Mouse (Mus musculus): ENCODE measurements around the gene Slc35f5.

Gene Slc35f5

DNA sequence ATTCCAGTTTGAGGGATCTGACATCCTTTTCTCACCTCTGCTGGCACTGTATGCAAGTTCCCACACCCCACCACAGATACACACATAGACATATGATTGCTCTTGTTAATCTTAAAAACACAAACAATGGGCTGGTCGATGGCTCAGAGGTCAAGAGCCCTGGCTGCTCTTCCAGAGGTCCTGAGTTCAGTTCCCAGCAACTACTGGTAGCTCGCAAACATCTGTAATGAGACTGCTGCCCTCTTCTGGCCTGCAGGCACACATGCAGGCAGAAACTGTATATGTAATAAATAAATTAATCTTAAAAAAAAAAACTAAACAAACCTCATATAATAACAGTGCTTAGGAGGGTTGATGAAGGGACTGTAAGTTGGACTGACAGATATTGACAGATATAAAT lies 13.8 kb downstream of the Slc35f5 start:
- no peak for DNase-seq (ENCODE audit: low spot score in 2 of 2)

DNA sequence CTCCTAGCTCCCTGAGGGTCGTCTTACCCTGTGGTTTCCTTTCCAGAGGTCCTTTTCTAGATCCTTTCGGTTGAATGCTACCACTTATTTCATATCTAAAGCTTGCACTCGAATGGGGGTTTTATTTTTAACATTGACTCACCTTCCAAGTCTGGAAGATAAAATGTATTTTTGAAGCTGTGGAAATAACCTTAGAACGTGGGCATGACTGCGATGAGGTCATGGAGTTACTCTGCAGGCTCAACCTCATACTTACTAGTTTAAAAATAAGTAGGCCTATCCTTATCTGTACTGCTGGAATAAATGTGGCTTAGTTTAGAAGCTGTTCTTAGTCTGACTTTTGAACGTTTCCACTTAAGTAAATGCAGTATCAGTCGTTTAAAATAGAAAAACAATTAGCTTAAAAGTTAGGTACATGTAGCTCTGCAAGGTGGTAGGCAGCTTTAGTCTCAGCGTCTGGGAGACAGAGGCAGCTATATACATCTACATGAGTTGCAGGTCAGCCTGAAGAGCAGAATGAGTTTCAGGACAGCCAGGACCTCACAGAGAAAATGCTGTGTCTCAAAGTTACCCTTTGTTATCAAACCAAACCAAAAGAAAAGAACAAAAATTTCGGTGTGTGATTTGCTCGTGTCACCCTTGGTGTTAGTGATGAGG lies 15.2 kb downstream of the Slc35f5 start:
- DNase-seq (ENCODE audit: low spot score in 2 of 2) = no peak

DNA sequence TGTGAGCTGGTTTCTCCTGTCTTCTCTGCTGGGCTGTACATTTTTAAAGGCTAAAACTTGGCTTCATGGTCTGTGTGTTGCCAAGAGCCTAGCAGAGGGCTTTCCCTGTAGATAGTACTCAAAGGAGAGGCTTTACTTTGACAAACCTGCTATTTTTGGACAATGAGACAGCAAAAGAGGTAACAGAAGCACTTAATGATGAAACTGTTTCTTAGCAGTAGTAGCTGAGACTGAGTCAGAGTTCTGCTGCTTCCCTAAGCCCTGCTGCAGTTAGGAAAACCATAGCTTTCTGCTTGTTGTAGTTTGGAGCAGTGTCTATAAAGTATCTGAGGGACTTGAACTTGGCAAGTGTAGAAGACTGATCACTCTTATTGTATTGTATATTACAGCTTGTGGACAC lies 16.6 kb downstream of the Slc35f5 start:
- no peak for DNase-seq (ENCODE audit: low spot score in 2 of 2)

DNA sequence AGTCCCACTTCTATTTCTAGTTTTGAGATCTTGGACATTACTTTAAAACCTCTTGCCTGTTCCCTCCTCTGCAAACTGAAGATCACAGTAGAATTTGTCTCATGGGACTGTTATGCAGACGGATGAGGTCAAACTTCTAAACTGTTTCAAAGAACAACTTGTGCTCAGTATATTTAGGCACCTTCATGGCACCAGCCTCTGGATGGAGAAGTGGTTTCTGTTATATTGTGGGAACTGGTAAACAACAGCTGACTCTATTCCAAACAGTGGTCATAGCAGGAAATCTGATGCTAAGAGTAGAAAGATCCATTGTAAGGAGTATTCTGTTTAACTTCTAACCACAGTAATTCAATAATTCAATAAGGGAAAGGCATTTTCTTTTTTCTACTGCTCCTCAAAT lies 17.7 kb downstream of the Slc35f5 start:
- DNase-seq (ENCODE audit: low spot score in 2 of 2) = no peak

DNA sequence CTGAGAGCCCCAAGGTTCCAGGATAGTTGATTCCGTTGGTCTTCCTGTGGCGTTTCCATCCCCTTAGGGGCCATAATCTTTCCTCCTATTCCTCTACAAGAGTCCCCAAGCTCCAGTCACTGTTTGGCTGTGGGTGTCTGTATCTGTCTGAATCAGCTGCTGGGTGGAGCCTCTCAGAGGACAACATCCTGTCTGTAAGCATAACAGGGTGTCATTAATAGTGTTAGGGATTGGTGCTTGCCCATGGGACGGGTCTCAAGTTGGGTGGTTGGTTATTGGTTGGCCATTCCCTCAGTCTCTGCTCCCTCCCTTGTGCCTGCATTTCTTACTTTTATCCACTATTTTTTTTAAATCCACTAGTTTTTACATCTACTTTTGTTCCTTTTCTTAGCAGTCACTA lies 20.7 kb downstream of the Slc35f5 start:
- no peak for DNase-seq (ENCODE audit: low spot score in 2 of 2)

DNA sequence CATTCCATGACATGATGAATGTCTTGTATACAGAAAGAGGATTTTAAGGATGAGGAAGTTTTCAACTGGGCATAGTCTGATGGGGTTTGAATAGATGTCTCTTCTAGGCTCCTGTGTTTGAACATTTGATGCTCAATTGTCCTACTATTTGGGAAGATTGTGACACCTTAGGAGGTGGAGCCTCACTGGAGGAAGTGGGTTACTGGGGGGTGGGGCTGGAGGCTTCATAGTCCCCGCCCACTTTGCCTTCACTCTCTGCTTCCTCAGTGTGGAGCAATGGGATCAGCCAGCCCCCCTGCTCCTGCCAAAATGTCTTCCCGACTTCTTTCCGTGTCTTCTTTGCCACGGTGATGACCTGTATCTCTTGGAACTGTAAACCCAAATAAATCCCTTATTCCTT lies 43.2 kb downstream of the Slc35f5 start:
- no peak for DNase-seq (ENCODE audit: low spot score in 2 of 2)

DNA sequence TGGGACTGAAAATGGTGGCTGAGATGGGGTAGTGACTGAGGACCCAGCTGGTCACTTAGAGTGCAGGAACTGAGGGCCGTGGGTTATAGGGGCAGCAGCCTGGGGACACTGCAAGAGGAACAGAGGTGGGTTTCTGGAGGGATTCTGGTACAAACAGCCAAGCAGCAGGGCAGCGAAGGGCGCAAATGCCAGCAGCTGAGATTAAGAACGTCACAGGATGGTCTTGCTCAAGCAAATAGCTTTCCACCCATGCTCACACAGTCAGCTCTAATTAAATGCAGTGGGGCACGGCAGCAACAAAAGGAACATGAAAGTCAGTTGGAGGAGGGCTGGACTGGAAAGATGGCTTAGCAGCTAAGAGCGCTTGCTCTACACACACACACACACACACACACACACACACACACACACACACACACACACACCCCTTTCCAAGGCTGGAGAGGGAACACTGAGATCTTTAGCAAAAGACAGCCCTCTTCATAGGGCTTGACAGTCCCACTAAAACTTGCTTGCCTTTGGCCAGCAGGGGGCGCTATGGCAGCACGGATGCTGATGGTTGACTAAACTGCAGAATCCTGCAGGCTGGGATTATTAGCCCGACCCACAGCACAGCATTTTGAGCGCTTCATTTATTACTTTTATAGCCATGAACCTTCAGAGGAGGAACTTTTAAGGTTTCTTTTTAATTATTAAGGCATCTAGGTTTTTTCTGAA lies 46.9 kb downstream of the Slc35f5 start:
- DNase-seq (ENCODE audit: low spot score in 2 of 2) = peak; percentile 88 to 96

DNA sequence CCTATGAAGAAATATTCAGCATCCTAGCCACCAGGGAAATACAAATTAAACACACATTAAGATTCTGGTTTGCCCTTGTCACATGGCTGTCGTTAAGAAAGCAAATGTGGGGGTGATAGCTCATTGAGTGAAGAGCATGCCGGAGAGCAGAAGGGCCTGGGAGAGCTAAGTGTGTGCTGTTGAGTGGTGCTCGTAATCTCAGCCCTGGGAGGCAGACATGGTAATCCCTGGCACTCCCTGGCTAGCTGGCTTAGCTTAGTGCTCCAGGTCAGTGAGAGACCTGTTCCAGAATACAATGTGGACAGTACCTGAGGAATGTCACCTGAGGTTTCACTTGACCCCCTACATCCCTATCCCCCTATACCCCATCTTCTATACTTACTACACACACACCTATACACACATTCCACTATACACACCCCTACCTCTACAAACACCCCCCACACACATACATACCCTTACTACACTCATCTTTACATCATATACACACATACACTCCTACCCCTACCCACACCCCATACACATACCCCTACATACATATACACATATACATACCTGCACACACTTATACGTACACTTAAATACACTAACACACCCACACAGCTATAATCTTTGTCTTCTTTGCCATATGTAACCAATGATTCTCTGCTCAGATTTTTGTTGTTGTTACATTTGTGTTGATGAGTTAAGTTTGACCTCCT lies 64.1 kb downstream of the Slc35f5 start:
- no peak for DNase-seq (ENCODE audit: low spot score in 2 of 2)

DNA sequence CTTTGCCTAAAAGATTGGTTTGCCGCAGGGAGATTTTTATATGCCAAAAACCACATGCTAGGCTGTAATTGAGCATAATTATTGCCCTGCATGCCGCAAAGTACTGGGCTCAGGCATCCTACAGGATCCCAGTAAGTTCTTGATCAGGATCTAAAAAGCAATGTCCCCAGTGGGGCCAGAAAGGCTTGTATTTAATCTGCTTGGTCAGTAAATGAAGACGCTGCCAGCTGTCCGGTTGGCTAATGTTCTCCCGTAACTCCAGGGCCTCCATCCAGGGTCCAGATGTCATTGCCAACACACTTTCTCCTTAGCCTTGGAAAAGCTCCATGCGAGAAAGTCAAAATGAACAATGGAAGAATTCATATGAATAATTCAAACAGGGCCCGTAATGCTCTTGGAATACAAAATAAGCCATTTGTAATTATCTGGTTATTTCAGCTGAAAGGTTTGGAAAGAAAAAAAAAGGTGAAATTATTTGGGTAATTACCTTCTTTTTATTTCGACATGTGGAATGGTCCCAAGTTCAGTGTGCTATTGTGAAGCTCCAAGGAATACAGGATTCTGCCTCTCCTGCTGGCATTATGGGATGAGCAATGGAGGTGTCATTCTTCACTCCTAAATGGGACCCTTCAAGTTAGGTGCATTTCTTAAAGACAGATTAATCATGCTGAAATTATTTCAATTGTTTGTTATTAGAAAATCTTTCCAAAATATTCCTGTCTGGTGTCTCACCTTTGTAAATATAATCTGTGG lies 79.3 kb downstream of the Slc35f5 start:
- DNase-seq (ENCODE audit: low spot score in 2 of 2) = peak in 1 of 2 experiments; percentile 4

DNA sequence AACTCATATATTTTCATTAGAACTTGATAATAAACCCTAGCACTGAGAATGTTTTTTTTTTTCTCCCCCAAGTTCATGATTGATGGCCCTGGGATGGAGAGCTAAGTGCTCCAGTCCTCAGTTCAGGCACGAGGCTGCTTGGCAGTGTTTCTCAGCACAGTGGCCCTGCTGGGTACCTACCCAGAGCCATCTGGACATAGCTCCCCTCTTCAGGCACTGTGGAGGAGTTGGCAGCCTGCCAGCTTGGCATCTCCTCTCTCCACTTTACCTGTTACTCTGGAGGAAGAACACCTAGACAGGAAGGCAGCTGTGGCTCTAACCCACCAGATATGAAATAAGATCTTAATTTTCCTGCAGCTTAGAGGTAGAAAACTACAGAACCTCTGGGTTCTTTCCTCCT lies 83.2 kb downstream of the Slc35f5 start:
- DNase-seq (ENCODE audit: low spot score in 2 of 2) = no peak
